Mouse (Mus musculus) adrenal gland, adult 18-20 months (tissue): ENCODE measurements at regions not wholly inside any gene's neighbourhood (a gene's known extent, or its start where the extent isn't known, plus 50 kb on each side); places are given as distances from the start of the nearest gene placed in this dataset.

Experiments used
- DNase-seq, 2 experiments: peaks; one replicate each; pipeline ENCODE4 v3.0.0; 2021 to 2022; ENCODE audit warnings: low spot score in 2 of 2

DNA sequence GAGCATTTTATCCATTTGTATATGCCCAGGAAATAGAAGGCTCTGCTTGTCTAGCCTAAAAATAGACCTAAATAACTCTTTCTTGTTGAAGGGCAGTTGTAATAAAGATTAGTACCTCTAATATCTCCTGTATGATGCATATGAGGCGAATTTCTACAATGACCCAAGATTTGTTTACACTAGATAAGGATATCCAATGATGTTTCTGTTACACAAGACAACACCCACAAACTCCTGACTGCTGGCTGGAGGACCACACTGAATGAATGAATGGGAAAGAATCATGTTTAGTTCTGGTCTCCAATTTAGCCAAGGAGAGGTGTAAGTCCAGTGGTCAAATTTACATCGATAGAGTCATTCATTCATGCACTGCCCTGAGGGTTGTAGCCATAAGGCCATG is 118.3 kb downstream of the Dact1 start:
- no peak for DNase-seq

DNA sequence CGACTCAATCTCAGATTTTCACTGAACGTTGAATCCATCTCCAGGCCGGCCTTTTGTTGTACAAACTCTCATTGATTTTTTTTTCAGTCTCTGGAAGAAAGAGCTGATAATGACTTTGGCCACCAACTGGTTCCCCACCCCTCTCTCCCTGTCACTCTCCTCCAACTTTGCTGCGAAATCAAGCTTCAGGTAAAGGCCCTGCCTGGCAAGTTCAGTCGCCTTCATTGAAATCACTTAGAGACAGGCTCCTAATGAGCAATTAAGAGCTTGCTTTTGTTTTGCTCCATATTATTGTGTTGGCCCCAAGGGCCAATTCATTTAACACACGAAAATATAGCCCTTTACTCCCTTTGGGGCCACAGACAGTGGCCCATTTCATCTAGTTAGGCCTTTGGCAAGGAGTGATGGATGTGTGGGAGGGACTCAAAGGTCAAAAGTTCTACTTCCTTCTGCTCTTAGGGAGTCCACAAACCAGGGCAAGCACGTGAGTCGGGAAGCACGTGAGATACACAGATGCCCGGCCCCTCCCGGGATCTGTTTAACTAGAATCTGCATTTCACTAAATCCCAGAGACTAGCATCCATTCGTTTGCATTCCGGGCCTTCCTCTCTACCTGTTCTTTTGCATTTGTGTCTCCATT is 120.0 kb downstream of the Dact1 start:
- no peak for DNase-seq

DNA sequence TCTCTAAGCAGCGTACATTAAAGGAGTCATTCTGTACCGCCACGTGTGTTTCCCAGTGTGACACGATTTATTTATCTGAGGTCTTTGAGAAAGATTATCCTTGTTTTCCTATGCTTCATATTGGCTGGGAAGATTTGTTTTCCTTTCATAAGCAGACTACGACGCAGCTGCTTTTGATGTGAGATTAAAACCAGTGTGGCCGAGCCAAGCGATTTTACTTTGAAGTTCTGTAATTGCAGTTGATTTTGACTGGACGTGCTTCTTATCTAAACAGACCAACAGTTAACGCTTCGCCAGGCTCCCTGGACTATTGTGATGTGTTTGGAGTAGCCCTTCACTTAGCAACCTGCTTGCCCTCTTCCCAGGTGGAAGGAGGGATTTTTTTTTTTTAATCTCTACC is 120.6 kb downstream of the Dact1 start:
- DNase-seq, result no peak

DNA sequence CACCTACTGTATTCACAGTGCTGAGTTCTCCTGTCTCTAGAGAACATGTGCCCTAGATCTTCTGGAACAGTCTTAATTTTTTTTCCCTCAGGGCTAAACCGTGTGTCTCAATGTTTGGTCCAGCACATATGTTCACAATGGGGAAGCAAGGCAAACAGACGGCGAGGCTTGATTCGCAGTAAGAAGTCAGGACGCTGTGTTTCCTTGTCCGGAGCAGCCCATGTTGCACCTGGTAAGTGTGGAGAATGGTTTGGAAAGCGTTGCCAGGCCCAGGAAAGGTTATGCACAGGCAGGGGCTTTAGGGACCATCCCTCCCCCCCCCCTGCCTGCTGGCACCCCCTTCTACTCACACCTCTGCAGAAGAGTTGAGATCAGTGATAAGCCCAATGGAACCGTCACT is 121.4 kb downstream of the Dact1 start:
- no peak for DNase-seq

DNA sequence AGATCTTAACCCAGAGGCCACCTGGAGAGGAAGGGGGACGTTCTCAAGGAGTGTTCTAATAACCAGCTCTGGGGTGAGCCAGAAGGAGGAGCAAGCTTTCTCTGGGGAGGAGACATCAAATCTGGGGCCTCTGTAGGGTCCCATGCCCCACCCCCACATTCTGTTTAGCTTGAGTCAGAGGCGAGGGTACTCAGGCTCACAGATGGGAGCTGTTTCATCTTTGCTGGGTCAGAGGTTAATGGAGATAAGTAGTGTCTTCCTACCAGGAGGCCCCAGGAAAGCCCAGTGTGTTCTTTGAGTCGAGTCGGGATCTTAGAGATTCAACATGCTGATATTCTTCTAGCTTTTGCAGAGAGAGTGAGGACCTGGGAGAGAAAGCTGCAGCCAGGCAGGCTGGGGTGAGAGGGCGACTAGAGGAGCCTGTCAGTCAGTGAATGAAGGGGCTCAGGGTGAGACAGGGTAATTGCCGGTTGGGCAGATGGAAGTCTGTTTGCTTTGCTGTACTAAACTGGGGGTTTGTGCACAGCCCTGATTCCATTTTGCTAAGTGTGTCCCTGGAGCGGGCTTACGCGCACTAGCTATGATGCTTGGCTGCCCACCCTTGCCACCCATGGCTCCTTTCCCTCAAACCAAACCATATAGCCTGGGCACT is 124.0 kb downstream of the Dact1 start:
- no peak for DNase-seq

DNA sequence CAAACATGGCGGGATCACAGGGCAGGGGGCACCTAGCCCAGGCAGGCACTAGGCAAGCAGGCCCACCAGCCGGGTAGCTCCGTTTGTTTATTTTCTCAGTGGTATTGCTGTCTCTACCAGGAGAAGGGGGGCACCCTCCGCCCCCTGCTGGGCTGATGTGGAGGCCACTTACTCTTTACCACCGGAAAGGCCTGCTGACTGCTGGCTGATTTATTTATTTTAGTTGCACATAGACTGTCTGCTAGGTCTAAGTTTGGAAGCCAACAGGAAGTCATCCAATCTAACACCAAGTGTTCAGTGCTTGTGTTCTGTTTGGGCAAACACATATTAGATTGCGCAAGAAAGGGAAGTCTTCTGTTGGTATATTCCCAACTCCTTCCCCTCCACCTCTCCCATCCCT is 128.6 kb downstream of the Dact1 start:
- peak; percentile 13 to 32 for DNase-seq

DNA sequence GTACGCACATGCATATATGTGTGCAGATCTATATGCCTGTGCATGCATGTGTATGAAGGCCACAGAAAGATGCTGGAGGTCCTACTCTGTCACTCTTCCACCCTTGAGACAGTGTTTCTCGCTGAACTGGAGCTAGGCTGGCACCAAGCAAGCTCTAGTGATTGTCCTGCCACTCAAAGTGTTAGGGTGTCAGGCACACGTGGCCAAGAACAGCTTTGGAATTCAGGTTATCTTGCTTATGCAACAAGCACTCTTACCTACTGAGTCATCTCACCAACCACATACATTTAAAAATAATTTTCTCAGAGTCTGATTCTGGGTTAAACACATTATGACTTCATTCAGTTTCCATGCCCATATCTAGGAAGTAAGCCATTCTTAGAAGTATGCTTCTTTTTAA is 131.2 kb downstream of the Dact1 start:
- DNase-seq, result no peak

DNA sequence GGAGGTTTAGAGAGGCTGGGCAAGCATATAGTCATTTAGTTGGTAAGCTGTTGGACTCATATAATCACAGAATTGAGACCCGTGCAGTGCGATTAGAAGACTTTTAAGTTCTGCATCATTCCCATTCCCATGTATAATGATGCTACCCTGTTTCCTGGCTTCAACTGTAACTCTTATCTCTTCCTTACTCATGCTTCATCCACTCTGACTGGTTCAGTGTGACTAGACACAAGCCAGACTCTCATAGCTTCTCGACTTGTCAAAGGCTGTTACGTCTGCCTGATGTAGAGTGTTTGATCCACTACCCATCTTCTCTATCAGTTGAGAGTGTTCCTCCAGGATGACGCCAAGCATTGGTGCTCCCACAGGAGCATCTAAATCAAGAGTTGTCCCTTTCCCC is 131.6 kb downstream of the Dact1 start:
- no peak for DNase-seq

DNA sequence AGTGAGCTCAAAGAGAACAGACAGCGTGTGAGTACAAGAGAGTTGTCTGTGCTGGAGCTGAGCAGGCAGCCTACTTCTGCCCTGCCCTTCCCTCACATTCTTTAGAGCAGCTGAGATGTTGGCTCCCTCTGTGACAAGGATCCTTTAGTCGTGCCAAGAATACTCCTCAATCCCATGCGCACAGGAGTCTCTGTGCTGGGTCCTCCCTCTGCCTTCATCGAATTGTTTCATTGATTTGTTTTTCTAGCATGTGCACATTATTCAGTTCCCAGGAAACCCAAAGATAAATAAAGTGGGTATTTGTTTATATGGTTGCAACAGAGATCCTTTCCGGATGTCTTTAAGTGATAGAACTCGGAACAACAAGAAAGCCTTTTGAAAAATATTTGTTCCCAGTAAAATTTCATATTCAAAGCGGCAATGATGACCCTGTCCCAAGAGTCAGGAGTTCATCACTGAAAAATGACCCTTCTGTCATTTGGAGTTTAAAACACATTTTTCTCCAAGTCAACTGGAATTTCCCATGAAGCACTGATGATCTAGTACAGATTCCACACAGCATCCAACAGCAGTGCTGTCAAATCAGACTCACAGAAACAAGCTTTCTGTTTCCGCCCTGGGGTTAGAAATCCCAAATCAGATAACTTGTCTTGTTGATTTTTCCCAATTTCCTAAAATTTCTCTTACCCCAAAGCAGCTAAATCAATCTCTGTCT is 136.7 kb downstream of the Dact1 start:
- no peak for DNase-seq

DNA sequence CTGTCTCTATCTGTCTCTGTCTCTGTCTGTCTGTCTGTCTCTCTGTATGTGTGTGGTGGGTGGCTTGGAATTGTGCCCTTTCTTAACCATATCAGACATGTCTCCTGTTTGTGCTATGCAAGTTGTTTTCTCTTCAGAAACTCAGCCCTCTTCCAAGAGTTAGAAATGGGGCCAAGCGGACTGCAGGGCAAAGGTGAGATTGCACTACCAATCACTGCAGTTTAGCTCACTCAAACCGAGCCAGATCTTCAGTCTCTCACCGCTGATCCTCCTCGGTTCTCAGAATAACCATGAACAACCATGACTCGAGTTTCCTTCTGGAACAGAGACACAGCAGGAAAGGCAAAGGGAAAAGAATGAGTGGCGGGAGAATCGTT is 137.2 kb downstream of the Dact1 start:
- DNase-seq, result no peak

DNA sequence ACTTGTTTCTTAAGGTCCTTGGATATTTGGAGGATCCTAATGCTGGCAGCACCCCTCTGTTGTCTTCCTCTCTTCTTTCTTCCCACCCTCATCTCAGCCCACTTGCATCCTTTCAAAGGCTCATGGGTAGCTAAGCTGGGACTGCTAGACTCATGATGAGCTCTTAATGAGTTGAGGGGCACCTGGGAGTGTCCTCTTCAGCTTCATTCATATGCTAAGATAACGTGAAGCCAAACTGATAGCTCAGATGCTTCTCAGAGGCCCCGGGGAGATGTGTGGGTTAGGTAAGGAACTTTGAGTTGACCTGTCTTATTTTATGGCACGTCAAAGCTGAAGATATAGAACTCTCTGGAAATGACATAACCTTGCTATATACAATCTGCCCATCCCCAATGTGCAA is 139.3 kb downstream of the Dact1 start:
- no peak for DNase-seq

DNA sequence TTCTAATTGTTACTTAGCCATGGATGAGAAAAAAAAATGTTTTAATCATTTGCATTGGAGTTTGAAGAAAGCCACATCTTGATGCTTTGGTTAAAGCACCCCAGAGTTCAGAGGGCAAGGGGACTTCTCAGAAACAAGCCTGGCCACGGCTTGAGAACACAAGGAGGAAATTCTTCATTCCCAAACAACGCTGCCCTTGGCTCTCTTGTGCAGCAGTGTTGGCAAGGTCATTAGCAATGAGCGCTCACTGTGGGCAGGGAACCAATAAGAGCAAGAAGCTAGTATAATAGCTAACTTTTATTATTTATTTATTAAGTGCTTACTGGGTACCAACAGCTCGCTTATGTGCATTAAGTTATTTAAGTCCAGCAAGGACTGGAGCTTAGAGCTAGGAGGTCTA is 140.4 kb downstream of the Dact1 start:
- DNase-seq, result no peak

DNA sequence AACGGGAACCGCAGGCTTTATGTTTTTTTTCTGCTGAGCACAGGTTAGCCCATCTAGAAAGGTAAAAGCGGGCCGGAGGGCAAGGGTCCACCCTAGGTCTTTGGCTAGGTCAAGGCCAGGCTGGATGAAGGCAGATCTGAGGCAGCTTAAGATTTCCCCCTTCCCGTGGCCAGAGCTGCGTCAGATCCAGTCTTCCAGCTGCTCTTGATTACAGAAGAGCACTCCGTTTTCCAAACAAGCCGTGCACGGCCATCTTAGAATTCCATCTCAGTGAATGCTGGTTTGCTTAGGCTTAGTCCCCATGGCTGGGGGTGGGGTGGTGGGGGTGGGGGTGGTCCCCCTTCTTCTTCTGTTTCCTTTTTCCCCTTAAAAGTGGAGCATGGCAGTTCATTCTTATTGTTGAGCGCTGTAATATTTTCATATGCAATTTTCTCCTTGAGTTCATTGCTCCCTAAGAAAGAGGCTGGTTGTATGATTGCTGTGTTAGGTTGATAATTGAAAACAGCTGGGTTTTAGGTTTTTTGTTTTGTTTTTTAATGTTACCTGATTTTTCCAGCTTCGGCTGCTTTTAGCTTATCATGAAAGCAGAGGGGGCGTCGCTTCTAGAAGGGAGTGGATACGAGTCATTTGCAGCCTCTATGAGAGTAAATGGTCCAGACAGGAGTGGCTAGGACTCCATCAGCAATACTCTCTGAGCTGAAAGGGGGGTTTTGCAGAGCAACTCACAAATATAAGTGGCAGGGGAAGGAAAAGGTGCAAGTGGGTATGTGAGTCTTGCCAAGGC is 141.2 kb downstream of the Dact1 start:
- no peak for DNase-seq

DNA sequence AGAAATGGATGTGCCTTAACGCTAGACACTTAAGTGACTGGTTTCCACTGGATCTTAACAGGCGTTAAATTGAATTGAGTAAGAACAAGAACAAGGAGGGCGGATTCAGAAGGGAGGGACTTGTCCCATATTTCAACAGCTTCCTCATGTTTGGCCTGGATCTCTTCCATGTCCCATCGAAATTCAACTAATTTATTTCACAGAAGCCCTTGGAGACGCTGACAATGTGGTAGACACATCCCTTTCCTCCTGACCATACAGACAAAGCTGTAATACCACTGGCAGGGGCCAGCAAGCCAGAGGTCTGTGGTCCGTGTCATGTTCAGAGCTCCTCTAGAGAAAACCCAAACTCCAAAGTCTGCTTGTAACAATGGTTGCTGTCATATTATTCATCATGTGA is 147.2 kb downstream of the Dact1 start:
- no peak for DNase-seq

DNA sequence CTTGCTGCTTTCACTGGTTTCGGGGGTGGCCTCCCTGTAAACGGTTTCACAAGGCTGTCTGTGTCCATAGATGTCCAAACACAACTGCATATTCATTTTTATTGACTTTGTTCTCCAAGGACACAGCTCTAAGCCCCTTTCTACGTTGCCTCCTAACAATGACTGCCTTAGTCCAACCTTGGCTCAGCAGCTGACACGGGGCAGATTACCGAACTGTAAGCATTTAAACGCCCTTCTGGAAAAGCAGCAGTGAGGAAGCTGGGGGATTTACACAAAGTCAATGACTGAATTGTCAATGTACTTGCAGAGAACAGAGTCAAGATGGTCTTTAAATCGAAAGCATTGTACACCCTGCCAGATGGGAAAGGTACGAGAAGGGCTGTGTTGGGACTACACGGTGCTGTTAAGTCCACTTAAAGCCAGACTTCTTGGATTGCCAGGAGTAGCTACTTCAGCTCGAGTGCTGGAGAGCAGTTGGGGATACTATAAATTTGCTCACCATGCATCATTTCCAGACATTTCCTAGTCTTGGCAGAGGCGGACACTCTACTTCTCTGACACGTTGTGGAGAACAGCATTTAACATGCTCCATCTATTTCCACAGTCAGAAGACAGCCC is 149.0 kb downstream of the Dact1 start:
- no peak for DNase-seq

DNA sequence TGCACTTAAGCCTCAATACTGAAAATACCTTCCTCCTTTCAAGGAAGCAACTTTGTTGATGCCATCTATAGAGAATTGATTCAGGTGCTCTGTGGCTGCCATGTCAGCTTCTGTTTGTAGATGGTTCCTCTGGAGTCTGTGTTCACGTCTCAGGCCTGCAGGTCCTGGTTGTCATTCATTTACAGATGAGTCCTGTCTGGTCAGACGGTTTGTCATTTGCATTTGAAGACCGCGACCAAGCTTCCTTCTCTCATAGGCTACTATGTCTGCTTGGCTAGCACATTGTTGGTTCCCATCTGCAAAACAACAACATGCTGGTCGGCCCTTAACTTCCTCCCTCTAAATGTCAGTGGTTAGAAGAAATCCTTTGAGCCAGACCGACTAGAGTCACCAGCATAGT is 151.0 kb downstream of the Dact1 start:
- no peak for DNase-seq

DNA sequence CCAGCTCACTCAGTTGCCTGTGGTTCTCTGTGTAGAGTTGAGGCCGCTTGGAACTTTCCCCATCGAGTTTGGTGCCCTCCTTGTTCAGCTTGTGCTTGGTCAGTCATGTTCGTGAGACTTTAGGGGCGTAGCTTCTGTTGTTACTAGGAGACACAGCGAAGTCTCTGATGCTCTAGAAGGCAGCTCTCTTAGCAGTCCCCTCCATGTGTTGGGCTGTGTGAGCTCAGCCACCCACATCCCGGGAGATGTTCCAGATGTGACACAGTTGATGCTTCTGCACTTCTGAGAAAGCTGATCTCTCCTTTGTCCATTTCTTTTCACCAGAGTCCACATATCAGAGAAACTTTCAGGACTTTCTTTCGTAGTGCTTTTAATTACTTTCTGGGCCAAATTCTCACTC is 158.1 kb downstream of the Dact1 start:
- DNase-seq, result no peak

DNA sequence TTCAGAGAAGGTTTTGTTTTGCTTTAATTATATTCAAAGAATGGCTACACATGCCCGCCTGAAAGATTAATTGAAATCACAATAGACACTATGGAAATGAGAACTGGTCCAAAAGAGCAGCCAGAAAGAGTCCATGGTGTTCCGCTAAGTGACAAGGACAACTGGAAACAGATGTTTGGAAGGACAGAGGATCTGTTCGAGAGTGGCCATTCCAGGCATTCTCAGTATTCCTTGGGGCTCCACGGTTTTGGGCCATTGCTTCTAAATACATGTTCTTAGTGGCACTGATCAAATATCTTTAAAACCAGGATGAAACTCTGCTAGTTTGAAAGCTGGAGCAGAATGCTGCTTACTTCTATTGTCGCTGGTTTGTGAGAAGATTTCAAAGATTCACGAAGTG is 158.6 kb downstream of the Dact1 start:
- no peak for DNase-seq

DNA sequence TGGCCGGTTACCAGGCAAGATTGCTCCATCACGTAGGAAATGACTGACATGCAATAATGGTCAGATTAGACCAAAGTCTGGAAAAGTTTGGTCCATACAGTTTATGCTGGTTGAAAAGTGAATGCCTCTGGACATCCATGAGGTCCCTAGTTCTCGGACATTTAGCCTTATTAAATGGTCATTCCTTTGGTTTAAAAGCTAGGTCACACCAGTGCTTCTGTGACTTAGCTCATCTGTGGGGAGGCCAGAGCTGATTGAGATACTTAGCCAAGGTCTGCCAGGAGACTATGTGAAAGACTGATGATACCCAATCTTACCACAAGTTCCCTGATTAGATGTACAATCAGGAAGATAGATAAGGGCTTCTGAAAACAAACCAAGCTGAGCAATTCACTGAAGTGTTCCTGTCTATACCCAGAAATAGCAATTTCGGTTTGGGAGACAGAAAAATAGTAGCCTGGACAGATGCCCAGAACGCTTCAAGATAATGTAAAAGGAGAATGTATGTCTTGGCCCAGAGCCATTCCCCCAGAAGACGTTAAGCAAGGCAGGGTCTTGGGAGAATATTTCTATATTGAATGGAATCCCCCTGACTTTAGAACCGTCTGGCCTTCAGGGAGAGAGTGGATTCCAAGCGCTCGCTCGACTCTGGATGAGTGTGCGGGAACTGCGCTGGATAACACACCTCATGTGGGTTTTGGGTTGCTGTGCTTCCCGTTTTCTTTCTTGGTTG is 161.5 kb downstream of the Dact1 start:
- DNase-seq, result no peak

DNA sequence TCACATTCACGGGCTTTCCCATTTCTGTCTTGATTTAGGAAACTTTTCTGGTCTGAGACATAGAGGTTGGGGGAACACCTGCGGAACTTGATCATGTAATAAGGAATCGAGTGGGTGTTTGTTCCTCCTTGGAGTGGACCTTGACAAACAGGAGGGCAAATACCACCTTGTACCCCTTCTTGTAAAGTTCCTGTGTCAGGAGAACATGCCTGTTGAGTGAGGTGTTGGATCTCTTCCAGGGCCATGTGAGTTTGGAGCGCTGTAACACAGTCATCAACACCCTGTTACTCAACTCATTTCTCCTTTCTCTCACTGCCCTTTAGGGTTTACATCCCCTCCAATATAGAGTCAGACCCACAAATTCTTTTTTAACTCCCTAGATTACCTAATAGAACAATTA is 162.0 kb downstream of the Dact1 start:
- DNase-seq, result no peak

DNA sequence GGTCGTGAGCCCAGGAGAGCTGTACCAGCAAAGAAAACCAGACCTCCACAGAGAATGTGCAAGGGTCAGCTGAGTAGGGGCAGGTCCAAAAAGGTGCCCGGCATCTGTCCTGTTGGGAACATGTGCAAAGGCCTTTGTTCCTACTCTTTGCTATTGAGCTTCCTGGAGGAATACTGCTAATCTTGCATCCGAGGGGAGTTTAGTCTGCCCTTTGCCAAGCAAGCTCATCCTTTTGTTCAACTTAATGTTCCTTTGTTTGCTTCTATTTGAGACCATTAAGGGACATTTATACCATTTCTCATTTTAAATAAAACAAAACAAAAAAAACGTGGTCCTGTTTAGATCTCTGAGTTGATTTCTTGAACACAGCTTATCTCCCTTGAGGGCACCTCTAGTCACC is 166.6 kb downstream of the Dact1 start:
- DNase-seq, result no peak
